Mouse (Mus musculus): ENCODE measurements around the gene Plekho1.

DNA sequence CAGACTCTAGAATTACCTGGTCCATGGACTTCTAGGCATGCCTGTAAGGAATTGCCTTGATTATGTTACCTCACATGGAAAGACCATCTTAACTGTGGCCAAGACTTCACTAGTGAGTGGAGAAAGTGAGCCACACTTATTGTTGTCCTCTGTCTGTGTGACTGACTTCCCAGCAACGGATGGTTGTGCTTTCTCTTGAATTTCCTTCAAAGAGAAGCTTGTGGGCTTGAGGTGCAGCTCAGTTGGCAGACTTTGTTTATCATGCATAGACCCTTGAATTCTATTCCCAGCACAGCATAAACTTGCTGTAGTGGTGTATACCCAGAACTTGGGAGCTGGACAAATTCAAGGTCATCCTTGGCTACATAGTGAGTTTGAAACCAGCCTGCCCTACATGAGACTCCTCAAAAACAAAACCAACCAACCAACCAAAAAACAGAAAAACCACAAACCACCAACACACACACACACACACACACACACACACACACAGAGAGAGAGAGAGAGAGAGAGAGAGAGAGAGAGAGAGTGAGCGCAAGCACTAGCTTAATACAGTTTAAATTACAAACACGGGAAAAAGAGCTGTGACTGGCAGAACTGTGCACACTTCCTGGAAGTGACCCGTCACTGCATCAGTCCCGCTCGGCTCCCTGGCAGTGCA, 36.3 kb upstream of the Plekho1 start:
- TF ChIP-seq POU5F1 (IDR thresholded peaks at IDR 0.05; ENCODE audit: borderline replicate concordance, low read length) (no peak), CTCF (conservative IDR thresholded peaks at IDR 0.05; ENCODE audit: low read length) (no peak)

All from E14TG2a.4 (cell line).